Mouse (Mus musculus): Measurements from ENCODE around the gene Amotl2. TPM values are rescaled to one million over a fixed set of nuclear protein-coding genes. Genes with fewer than 3 reads are reported as not detected.
A peak's percentile ranks its signal among the peaks of the same experiment; 100 is the strongest.

Amotl2 gene
- total RNA-seq, 4 experiments from 2014 or later = 56.7 to 80.1 (median 58.6) TPM

DNA sequence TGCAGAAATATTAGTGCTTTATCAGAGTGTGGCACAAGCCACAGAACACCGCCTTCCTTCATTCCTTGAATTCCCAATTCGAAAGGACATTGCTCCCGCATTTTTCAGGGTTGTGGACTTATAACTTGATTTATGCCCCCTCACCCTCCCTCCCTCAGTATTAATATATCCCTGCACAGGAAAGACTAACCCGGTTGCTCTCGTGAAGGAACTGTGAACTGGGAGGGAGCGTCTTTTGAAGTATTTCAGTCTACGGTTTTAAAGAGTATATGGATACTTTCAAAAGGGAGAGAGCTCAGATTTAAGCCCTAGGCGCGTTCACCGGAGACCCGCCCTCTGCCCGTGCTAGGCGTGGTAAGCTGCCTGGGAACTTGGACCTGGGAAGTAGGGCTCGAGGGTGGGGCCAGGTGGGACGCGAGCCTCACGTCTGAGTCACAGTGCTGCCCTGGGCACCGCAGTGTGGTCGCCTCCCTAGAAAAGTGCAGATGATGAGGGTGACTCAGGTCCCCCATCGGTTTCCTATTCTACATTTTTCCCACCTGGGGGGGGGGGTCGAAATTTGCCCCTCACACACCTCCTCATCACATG, 54.9 kb downstream of the Amotl2 start:
- DNase-seq (ENCODE audit: low spot score) = no peak

GRCm38 (mm10) chr9:102777631-102778591, 61.4 kb downstream of the Amotl2 start:
- DNase-seq (ENCODE audit: low spot score) = peak; percentile 77

GRCm38 (mm10) chr9:102779493-102779892, 63.0 kb downstream of the Amotl2 start:
- DNase-seq (ENCODE audit: low spot score) = peak; percentile 97

Other genes with a start within 250 kb of the Amotl2 start
- gene Ky, start 210.9 kb upstream of the Amotl2 start, total RNA-seq (2022) = 10 to 100 TPM; 12.0 to 21.0 (median 17.8) TPM
- gene Anapc13, start 90.4 kb upstream of the Amotl2 start, total RNA-seq (2022) = 100 to 1,000 TPM; 342 to 434 (median 380) TPM
- 10 to 100 TPM; 50.0 to 63.2 (median 54.9) TPM for gene Cep63, start 90.1 kb upstream of the Amotl2 start, total RNA-seq (2022)
- 10 to 100 TPM; 35.0 to 41.6 (median 36.9) TPM for gene Ryk, start 118.2 kb downstream of the Amotl2 start, total RNA-seq (2022)

All from heart, adult 8-10 months (tissue).